Mouse (Mus musculus) brain, embryonic 14.5 days (tissue): ENCODE measurements around the gene Zfc3h1.

ENCODE experiments used
- CTCF ChIP-seq: fragments of 200-500 bp; IDR thresholded peaks from 2 replicates; pipeline ENCODE4 v1.5.1; 2012; ENCODE audit warnings: inconsistent platforms, mild to moderate bottlenecking, moderate library complexity, borderline replicate concordance; ENCODE audit not compliant: insufficient read depth, insufficient read length; ENCODE audit errors: extremely low read depth
- POLR2A ChIP-seq: fragments of 200-500 bp; IDR thresholded peaks from 2 replicates; pipeline ENCODE4 v1.6.1; 2012; ENCODE audit warnings: mild to moderate bottlenecking, inconsistent platforms, borderline replicate concordance; ENCODE audit not compliant: poor library complexity, insufficient read depth, insufficient read length, severe bottlenecking; ENCODE audit errors: extremely low read depth

- TF ChIP-seq CTCF (no peak), POLR2A (no peak)
Measured at GRCm38 (mm10) chr10:115362623-115362964, 22.2 kb upstream of the Zfc3h1 start.
